Mouse (Mus musculus): Measurements from ENCODE around the gene Rpl11. TPM values are rescaled to one million over a fixed set of nuclear protein-coding genes. Genes with fewer than 3 reads are reported as not detected.

The Rpl11 gene
- polyA plus RNA-seq, 1 experiment from 2014 or later, result 529 TPM

DNA sequence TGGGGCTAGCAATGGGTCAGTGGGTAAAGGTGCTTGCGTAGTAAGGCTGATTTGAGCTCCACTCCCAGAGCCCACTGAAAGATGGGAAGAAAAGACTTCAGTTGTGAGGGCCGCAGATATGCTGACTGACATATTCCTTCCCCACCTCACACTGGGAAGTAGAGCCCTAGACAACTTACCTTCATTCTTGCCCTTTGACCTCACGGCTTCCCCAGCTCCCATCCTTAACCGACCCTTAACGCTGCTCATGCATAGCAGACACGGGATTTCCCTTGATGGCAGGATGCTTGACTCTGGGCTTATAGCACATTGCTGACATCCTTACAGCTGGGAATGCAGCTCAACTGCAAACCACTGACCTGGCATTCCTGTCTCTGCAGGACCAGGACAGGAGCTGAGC is 6.3 kb downstream of the Rpl11 start:
- ATAC-seq (ENCODE audit: insufficient number of reproducible peaks, low FRiP score, low TSS enrichment, low read depth), result no peak
- Histone ChIP-seq H3K27ac (replicated peaks; ENCODE audit: low read depth, low read length) (no peak overlapping the region), H3K27me3 (ENCODE audit: control insufficient read depth, insufficient read depth, low read length) (no peaks in the 10 kb centered on the region), H3K9ac (ENCODE audit: low read length) (no peak overlapping the region), H3K9me3 (ENCODE audit: control insufficient read depth, low read length) (no peaks in the 10 kb centered on the region), H3K4me2 (ENCODE audit: low read depth, severe bottlenecking) (no peak overlapping the region), H3K36me3 (ENCODE audit: control insufficient read depth, insufficient read depth, low read length) (peaks cover 29% of the 10 kb centered on the region), H3K4me3 (ENCODE audit: low read depth, low read length) (no peak overlapping the region), H3K4me1 (ENCODE audit: control insufficient read depth, insufficient read depth, low read length) (peaks cover 9% of the 10 kb centered on the region)
- DNase-seq (ENCODE audit: low spot score), result no peak
- WGBS, result 78% methylated on average over 6 of the region's 6 CpGs

DNA sequence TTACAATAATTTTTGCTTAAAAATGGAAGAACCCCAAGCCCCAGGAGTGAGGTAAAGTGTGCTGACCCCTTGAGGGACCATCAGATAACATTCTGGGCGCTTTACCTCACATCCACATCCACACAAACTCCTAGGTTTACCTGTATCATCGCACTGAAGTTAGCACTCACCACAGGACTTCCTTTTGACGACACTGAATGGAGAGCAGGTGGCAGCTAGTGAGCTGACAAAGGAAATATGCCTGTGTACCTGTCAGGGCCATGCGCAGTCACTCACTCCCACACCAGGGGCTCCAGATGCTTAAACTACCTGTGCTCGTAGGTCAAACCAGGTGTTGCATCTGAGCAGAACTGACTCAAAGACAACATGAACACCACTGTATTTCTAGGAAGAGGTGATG is 8.1 kb downstream of the Rpl11 start:
- ATAC-seq (ENCODE audit: insufficient number of reproducible peaks, low FRiP score, low TSS enrichment, low read depth) (no peak), DNase-seq (ENCODE audit: low spot score) (no peak)
- Histone ChIP-seq H3K27ac (replicated peaks; ENCODE audit: low read depth, low read length) (no peak overlapping the region), H3K27me3 (ENCODE audit: control insufficient read depth, insufficient read depth, low read length) (no peaks in the 10 kb centered on the region), H3K9me3 (ENCODE audit: control insufficient read depth, low read length) (no peaks in the 10 kb centered on the region), H3K36me3 (ENCODE audit: control insufficient read depth, insufficient read depth, low read length) (peaks cover 14% of the 10 kb centered on the region), H3K4me2 (ENCODE audit: low read depth, severe bottlenecking) (no peak overlapping the region), H3K4me3 (ENCODE audit: low read depth, low read length) (no peak overlapping the region), H3K9ac (ENCODE audit: low read length) (no peak overlapping the region), H3K4me1 (ENCODE audit: control insufficient read depth, insufficient read depth, low read length) (no peaks in the 10 kb centered on the region)
- WGBS, result 90% methylated on average over 5 of the region's 5 CpGs

DNA sequence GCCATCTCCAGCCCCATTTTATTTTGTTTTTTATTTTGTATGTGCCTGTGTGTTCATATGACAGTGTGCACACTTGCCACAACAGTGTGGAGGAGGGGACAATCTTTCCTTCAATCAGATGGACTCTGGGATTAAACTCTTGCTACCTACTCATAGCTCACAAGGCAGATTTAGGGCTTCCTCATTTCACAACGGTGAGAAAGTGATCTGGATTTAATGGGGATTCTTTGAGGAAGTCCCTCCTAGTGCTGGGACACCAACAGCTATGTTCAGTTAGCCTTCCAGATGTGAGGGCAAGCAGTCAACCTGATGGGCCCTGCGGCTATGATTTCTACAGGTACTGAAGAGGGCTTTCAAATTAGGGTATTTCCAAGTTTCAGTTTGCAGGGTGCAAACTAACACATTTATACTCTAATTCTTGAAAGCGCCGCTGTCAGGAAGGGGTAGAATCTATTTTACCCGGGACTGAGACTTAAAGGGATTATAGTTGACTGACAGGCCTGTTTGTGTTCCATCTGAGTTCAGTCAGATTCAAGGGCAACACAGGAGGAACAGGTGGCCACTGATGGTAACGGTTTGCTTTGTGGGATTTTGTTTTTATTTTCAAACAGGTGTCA is 9.3 kb downstream of the Rpl11 start:
- 89% methylated on average over 6 of the region's 6 CpGs for WGBS
- ATAC-seq (ENCODE audit: insufficient number of reproducible peaks, low FRiP score, low TSS enrichment, low read depth), result no peak
- no peak overlapping the region for H3K4me3 ChIP-seq (ENCODE audit: low read depth, low read length)
- H3K36me3 ChIP-seq (ENCODE audit: control insufficient read depth, insufficient read depth, low read length), result peaks cover 5% of the 10 kb centered on the region
- no peak overlapping the region for H3K27ac ChIP-seq (replicated peaks; ENCODE audit: low read depth, low read length)
- no peaks in the 10 kb centered on the region for H3K9me3 ChIP-seq (ENCODE audit: control insufficient read depth, low read length)
- H3K9ac ChIP-seq (ENCODE audit: low read length), result no peak overlapping the region
- no peak overlapping the region for H3K4me2 ChIP-seq (ENCODE audit: low read depth, severe bottlenecking)
- H3K27me3 ChIP-seq (ENCODE audit: control insufficient read depth, insufficient read depth, low read length), result no peaks in the 10 kb centered on the region
- no peaks in the 10 kb centered on the region for H3K4me1 ChIP-seq (ENCODE audit: control insufficient read depth, insufficient read depth, low read length)
- no peak for DNase-seq (ENCODE audit: low spot score)

DNA sequence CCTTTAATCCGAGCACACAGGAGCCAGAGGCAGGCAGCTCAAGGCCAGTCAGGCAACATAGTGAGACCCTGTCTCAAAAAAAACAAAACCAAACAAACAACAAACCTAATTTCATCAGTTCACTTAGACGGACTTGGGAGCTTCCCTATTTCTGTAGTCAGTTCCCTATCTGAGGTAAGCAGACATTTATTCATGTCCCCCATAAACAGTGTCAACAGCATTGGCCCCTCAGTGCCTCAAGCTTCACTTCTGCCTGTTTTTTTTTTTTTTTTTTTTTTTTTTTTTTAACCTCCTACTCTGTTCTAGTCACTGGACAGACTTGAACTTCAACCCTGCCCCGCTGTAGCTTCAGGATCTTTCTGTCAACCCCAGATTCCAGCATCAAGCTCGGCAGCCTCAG is 18.1 kb downstream of the Rpl11 start:
- H3K4me2 ChIP-seq (ENCODE audit: low read depth, severe bottlenecking), result no peak overlapping the region
- no peaks in the 10 kb centered on the region for H3K9me3 ChIP-seq (ENCODE audit: control insufficient read depth, low read length)
- no peaks in the 10 kb centered on the region for H3K36me3 ChIP-seq (ENCODE audit: control insufficient read depth, insufficient read depth, low read length)
- ATAC-seq (ENCODE audit: insufficient number of reproducible peaks, low FRiP score, low TSS enrichment, low read depth) (no peak), DNase-seq (ENCODE audit: low spot score) (no peak)
- no peak overlapping the region for H3K9ac ChIP-seq (ENCODE audit: low read length)
- H3K4me3 ChIP-seq (ENCODE audit: low read depth, low read length), result no peak overlapping the region
- H3K27ac ChIP-seq (replicated peaks; ENCODE audit: low read depth, low read length), result no peak overlapping the region
- WGBS, result 85% methylated on average over 4 of the region's 4 CpGs
- H3K4me1 ChIP-seq (ENCODE audit: control insufficient read depth, insufficient read depth, low read length), result no peaks in the 10 kb centered on the region
- H3K27me3 ChIP-seq (ENCODE audit: control insufficient read depth, insufficient read depth, low read length), result no peaks in the 10 kb centered on the region

DNA sequence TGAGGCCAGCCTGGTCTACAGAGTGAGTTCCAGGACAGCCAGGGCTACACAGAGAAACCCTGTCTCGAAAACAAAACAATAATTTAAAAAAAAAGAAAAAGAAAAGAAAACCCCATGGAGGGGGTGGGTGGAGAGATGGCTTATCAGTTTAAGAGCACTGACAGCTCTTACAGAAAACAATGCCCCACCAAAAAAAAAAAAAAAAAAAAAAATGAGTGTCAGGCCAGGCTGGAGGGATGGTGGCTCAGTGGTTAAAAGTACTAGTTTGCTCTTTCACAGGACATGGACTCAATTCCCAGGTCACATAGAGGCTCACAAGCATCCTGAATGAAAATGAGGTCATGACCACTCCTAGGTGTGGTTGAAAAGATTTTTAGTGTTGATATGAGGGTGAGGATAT is 20.0 kb downstream of the Rpl11 start:
- Histone ChIP-seq H3K9ac (ENCODE audit: low read length) (no peak overlapping the region), H3K9me3 (ENCODE audit: control insufficient read depth, low read length) (no peaks in the 10 kb centered on the region), H3K4me3 (ENCODE audit: low read depth, low read length) (no peak overlapping the region), H3K27me3 (ENCODE audit: control insufficient read depth, insufficient read depth, low read length) (no peaks in the 10 kb centered on the region), H3K4me2 (ENCODE audit: low read depth, severe bottlenecking) (no peak overlapping the region), H3K4me1 (ENCODE audit: control insufficient read depth, insufficient read depth, low read length) (no peaks in the 10 kb centered on the region), H3K36me3 (ENCODE audit: control insufficient read depth, insufficient read depth, low read length) (no peaks in the 10 kb centered on the region), H3K27ac (replicated peaks; ENCODE audit: low read depth, low read length) (no peak overlapping the region)
- WGBS, result 79% methylated on average over 1 of the region's 1 CpGs
- no peak for ATAC-seq (ENCODE audit: insufficient number of reproducible peaks, low FRiP score, low TSS enrichment, low read depth)
- no peak for DNase-seq (ENCODE audit: low spot score)

DNA sequence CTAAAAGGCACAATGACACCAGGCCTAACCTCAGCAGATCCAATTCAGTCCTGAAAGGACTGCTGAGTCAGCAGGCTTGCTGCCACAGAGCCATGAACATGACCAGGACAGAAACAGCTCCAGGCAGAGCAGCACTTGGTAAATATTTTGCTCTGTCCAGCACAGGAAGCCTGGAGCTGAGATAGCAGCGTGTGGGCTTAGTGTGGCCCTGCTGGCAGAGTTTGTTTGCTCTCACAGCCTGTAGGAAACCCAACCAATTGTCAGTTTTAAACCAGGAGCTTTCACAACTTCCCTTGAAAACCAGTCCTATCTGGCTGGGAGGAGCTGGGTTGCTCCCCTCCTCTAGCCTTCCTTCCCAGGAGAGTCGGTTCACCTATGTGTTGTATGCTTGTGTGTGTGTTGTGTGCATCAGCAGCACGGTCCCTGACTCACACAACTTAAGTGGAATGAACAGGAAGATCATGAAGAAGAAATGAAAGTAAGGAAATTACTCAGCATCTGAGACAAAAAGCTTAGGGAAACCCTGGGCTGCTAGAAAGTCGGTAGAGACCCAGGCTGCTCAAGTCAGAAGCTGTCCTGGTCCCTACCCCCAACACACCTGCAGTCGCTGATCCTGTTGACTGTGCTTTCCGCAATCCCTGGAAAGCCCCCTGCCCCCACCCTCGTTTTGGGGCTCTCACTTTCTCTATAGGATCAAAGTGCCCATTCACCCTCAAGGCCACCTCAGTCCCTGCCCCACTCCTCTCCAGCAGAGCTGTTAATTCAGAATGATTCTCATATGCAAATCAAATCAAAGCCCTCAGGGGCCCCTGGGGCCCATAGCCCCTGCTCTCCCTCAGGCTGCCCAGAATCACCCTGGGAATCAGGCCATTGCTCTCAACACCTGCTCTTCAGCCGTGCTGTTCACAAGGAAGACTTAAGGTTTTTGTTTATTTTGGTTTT is 22.0 kb downstream of the Rpl11 start:
- Histone ChIP-seq H3K36me3 (ENCODE audit: control insufficient read depth, insufficient read depth, low read length) (no peaks in the 10 kb centered on the region), H3K27me3 (ENCODE audit: control insufficient read depth, insufficient read depth, low read length) (no peaks in the 10 kb centered on the region), H3K4me2 (ENCODE audit: low read depth, severe bottlenecking) (no peak overlapping the region), H3K9ac (ENCODE audit: low read length) (no peak overlapping the region), H3K4me1 (ENCODE audit: control insufficient read depth, insufficient read depth, low read length) (no peaks in the 10 kb centered on the region), H3K9me3 (ENCODE audit: control insufficient read depth, low read length) (no peaks in the 10 kb centered on the region), H3K27ac (replicated peaks; ENCODE audit: low read depth, low read length) (no peak overlapping the region), H3K4me3 (ENCODE audit: low read depth, low read length) (no peak overlapping the region)
- DNase-seq (ENCODE audit: low spot score), result no peak
- ATAC-seq (ENCODE audit: insufficient number of reproducible peaks, low FRiP score, low TSS enrichment, low read depth), result no peak
- WGBS, result 7% methylated on average over 8 of the region's 8 CpGs

DNA sequence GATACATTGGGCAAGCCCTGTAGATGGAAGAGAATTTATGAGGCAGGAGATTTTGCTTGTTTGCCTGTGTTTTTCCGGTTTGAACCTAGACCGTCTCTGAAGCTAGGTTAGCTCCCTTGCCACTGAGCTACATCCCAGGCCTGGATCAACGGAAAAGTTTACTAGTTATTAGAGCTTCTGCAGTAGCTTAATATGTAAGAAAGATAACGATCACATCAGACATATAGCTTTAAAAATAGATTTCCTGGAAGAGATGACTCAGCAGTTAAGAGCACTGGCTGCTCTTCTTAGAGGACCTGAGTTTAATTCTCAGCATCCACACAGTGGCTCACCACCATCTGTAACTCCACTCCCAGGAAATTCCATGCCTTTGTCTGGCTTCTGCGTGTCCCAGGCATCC is 24.5 kb downstream of the Rpl11 start:
- Histone ChIP-seq H3K27ac (replicated peaks; ENCODE audit: low read depth, low read length) (no peak overlapping the region), H3K9ac (ENCODE audit: low read length) (no peak overlapping the region), H3K4me1 (ENCODE audit: control insufficient read depth, insufficient read depth, low read length) (no peaks in the 10 kb centered on the region), H3K27me3 (ENCODE audit: control insufficient read depth, insufficient read depth, low read length) (no peaks in the 10 kb centered on the region), H3K4me2 (ENCODE audit: low read depth, severe bottlenecking) (no peak overlapping the region), H3K36me3 (ENCODE audit: control insufficient read depth, insufficient read depth, low read length) (no peaks in the 10 kb centered on the region), H3K4me3 (ENCODE audit: low read depth, low read length) (no peak overlapping the region), H3K9me3 (ENCODE audit: control insufficient read depth, low read length) (no peaks in the 10 kb centered on the region)
- DNase-seq (ENCODE audit: low spot score), result no peak
- WGBS, result 90% methylated on average over 5 of the region's 5 CpGs
- no peak for ATAC-seq (ENCODE audit: insufficient number of reproducible peaks, low FRiP score, low TSS enrichment, low read depth)

DNA sequence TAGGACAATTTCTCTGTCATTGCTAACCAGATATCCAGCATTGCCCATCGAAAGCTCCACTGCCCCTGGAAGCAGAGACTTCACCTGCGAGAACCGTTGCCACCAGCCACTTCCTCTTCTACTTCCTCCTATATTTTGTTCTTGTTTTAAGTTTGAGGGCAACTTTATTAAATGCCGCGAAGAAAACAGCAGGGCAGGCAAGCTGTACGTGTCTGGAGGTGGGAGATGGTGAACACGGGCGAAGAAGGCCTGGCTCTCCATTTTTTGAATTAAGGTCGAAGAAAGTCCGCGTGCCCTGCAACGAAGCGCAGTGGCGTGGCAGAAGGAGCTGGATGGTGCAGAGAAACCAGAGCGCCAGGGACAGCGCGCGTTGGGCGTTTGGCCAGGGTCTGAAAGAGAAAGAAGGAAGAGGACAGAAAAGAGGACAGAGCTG is 25.1 kb downstream of the Rpl11 start:
- Histone ChIP-seq H3K9me3 (ENCODE audit: control insufficient read depth, low read length) (no peaks in the 10 kb centered on the region), H3K27ac (replicated peaks; ENCODE audit: low read depth, low read length) (no peak overlapping the region), H3K4me3 (ENCODE audit: low read depth, low read length) (no peak overlapping the region), H3K27me3 (ENCODE audit: control insufficient read depth, insufficient read depth, low read length) (no peaks in the 10 kb centered on the region), H3K4me1 (ENCODE audit: control insufficient read depth, insufficient read depth, low read length) (no peaks in the 10 kb centered on the region), H3K9ac (ENCODE audit: low read length) (no peak overlapping the region), H3K4me2 (ENCODE audit: low read depth, severe bottlenecking) (no peak overlapping the region), H3K36me3 (ENCODE audit: control insufficient read depth, insufficient read depth, low read length) (no peaks in the 10 kb centered on the region)
- DNase-seq (ENCODE audit: low spot score) (no peak), ATAC-seq (ENCODE audit: insufficient number of reproducible peaks, low FRiP score, low TSS enrichment, low read depth) (no peak)
- WGBS, result 92% methylated on average over 19 of the region's 19 CpGs
